Mouse (Mus musculus): ENCODE measurements around the gene Zfp786. TPM values are rescaled to one million over a fixed set of nuclear protein-coding genes. Genes with fewer than 3 reads are reported as not detected.

The Zfp786 gene
- total RNA-seq, 2 experiments from 2014 or later, result 1.5 to 2.7 TPM

- no peak for ATAC-seq (replicated peaks; ENCODE audit: poor library complexity)
These were observed 8.9 kb downstream of the Zfp786 start for GRCm38 (mm10) chr6:47821776-47822175.

DNA sequence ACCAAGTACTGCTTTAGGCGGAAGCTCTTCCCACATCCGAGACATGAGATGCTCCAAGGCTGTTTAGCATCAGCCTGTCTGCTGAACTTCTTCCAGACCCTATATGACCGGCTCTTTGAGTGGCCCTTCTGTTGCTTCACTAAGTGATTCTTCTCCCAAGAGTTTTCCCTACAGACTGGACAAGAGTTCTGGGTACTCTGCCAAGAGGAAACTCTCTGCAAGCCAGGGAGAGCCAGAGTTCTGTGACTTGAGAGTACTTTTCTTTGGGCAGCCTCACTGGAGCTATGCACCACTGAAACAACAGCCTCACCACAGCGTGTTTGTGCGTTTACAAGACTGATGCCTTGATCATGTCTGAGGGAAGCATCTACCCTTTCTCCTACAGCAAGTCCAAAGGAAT is 9.4 kb downstream of the Zfp786 start:
- ATAC-seq (replicated peaks; ENCODE audit: poor library complexity), result no peak

DNA sequence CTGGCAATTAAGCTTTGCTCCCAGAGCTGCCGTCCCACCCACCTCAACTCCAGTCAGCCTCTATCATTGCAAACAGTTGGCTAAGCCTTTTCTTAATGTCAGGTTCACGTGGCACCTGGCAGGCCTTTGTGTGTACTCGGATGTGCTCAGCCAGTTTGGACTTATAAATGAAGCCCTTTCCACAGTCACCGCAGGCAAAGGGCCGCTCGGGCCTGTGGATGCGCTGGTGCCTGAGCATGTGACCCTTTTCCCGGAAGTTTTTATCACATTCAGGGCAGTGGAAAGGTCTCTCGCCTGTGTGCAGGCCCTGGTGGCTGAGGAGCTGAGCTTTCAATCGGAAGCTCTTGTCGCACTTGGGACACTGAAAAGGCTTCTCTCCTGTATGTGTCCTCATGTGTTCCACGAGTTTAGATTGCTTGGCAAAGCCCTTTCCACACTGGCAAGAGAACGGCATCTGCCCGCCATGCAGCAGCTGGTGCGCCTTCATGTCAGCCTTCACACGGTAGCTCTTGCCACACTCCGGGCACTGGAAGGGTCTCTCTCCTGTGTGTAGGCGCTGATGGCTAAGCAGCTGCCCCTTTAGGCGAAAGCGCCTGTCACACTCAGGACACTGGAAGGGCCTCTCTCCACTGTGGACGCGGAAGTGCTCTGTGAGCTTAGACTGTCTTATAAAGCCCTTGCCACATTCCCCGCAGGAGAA is 10.9 kb downstream of the Zfp786 start:
- no peak for ATAC-seq (replicated peaks; ENCODE audit: poor library complexity)

DNA sequence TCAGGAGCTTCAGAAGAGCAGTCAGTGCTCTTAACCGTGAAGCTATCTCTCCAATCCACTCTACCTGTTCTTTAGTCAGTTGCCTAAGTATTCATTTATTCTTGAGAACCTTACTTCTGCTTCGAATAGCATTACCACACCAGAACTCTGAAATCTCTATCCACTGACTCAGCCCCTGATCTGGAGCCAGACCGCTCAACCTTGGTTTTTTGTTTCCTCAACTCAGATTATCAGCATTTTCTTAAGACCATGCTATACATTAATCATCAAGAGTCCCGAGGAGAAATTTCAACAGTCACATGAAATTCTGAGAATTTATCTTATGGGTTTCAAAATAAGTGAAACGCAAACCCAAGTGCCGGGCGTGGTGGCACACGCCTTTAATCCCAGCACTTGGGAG is 11.9 kb downstream of the Zfp786 start:
- no peak for ATAC-seq (replicated peaks; ENCODE audit: poor library complexity)

GRCm38 (mm10) chr6:47816151-47816550 is 14.5 kb downstream of the Zfp786 start:
- ATAC-seq (replicated peaks; ENCODE audit: poor library complexity), result no peak

GRCm38 (mm10) chr6:47813257-47813878 is 17.3 kb downstream of the Zfp786 start, which contains the start of gene Pdia4:
TSS of gene Pdia4 (minus strand) at chr6:47813430.
- ATAC-seq (replicated peaks; ENCODE audit: poor library complexity), result peak; percentile 90

DNA sequence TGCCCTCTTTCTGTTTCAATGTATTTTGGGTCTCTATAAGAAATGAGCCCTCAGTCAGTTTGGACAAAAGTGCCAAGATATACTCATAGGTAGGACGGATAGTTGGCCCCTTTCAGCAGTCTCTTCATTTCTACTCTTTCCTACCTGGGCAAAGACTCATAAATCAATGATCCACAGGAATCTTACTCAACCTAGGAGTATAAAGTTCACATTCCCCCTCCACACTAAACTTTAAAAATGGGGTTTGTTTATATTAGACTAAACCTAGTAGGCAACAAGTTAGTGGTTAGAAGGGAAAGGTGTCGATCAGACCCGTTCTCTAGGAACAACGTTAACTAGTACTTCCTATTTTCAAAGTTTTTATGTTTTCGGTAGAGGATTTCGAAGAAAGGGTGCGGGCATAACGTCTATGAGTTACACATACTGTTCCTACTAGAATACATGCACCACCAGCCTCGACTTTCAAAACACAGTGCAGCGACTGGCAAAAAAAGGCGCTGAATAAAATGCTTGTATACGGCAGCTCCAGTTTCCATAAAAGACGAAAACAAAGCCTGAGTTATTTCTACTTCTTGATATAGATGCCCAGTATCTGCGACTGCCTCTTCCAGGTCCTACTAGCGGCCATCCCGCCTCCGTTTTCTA is 18.3 kb downstream of the Zfp786 start:
- no peak for ATAC-seq (replicated peaks; ENCODE audit: poor library complexity)

- no peak for ATAC-seq (replicated peaks; ENCODE audit: poor library complexity)
These were observed 19.3 kb downstream of the Zfp786 start for GRCm38 (mm10) chr6:47811324-47811723.

- ATAC-seq (replicated peaks; ENCODE audit: poor library complexity), result no peak
These were observed 20.5 kb downstream of the Zfp786 start for GRCm38 (mm10) chr6:47810181-47810580.

DNA sequence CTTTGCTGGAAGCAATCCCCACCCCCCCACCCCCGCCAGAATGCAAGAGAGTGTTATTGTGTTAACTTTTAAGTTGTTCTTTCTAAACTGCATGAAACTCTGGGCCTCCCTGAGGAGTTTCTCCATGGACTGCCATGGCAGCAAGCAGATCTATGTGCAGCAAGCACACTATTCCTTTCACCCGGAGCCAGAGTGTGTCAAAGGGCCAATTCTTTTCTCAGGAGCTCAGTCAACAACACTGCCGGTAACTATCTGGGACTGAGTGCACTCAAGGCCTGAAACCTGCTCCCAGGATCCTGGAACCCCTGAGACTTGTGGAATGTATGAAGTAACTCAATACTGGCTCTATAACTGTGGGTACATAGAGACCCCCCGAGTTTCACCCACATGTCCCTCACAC is 21.6 kb downstream of the Zfp786 start:
- no peak for ATAC-seq (replicated peaks; ENCODE audit: poor library complexity)

GRCm38 (mm10) chr6:47808545-47808944 is 22.1 kb downstream of the Zfp786 start:
- no peak for ATAC-seq (replicated peaks; ENCODE audit: poor library complexity)

DNA sequence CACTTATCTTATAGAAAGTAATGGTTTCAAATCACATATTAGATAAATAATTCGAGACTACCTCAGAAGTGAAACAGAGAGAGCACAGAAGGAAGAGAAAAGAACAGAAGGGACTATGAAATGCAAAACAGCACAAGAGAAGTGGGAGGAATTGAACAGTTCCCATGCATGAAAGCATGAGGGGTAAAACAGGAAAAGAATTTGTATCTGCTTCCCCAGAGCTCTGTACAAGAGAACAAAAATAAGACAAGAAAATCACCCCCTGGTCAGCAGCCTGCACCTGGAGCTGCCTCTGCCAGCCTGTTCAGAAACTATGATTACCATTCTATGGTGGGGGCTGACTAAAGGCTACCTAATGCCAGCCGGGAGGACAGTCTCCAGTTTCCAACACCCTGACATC is 23.2 kb downstream of the Zfp786 start:
- ATAC-seq (replicated peaks; ENCODE audit: poor library complexity), result no peak

- no peak for ATAC-seq (replicated peaks; ENCODE audit: poor library complexity)
These were observed 25.1 kb downstream of the Zfp786 start for GRCm38 (mm10) chr6:47805520-47805919.

- ATAC-seq (replicated peaks; ENCODE audit: poor library complexity), result peak; percentile 96
These were observed 31.6 kb downstream of the Zfp786 start for GRCm38 (mm10) chr6:47799079-47799478.

DNA sequence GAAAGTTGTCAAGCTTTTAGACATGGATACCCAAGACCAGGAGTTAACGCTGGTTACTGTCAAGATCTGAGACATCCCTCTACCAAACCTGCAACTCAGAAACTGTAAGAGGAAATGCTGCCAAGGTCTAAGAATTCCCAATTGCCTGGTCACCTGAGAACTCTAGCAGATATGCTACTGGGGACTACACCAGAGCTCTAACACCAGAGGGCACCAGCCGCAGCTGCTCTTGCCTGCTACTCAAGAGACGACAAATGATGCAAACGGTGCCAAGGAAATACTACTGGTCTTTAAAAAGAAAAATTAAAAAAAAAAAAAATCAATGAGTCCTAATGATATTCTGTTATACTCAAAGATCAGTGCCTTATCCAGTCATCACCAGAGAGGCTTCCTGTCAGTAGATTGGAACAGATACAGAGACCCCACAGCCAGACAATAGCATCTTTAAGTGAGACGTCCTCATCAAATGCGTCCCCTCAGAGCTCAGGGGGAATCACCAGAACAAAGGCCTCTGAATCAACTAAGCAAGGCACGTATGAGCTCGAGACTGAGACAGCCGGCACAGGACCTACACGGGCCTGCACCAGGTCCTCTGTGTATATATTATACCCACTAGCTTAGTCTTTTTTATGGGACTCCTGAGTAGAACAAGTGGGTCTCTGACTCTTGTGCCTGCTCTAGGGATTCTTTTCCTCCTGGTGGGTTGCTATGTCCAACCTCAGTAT is 36.4 kb downstream of the Zfp786 start:
- ATAC-seq (replicated peaks; ENCODE audit: poor library complexity), result peak; percentile 54; the same call in 1 of the 2 replicates

GRCm38 (mm10) chr6:47793284-47793683 is 37.4 kb downstream of the Zfp786 start:
- no peak for ATAC-seq (replicated peaks; ENCODE audit: poor library complexity)

DNA sequence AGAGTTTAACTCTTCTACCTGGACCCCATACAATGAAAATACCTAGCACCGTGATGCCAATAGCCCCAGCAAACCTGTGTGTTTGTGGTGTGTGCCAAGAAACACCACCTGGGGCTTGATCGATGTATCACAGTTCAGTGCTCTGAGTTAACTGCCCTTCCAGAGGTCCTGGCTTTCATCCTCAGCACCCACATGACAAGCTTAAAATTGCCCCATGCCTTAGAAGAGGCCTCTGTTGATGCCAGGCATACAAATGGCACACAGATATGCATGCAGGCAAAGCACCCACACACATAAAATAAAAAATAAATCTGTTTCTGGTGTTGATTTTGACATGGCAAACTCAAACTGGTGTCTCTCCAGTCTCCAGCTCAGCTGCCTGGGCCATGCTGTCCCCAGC is 38.1 kb downstream of the Zfp786 start:
- ATAC-seq (replicated peaks; ENCODE audit: poor library complexity), result no peak

DNA sequence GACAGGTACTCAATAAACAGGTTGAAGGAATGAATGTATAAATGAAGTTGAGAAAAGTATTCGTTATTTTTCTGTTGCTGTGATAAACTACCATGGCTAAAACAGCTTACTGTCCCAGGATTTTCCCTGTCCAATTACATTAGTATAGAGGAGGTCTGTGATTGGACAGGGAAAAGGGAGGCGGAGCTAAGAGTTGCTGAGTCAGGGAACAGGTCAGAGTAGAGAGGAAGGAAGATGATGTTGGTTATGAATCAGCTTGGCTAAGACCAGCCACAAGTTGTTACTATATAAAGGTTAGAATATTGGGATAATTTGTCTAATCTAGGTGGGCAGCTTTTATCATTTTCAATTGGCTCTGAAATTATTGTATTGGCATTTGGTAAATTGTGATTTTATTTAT is 39.9 kb downstream of the Zfp786 start:
- ATAC-seq (replicated peaks; ENCODE audit: poor library complexity), result peak; percentile 43; the same call in 1 of the 2 replicates

DNA sequence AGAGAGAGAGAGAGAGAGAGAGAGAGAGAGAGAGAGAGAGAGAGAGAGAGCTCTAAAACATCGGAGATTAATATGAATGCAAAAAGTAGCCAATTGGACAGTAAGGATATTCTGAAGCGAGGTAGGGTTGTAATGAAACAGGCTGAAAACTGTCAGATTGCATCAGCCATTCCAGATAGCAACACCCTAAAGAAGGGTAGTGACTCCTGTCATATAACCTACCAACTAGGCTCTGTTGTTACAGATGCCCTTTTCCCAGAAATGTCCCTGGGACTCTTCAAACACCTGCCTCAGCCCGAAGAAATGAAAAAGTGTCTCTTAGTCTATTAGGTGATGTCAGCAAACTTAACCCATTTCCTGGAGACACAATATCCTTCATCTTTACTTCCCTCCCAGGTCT is 41.8 kb downstream of the Zfp786 start:
- ATAC-seq (replicated peaks; ENCODE audit: poor library complexity), result no peak

DNA sequence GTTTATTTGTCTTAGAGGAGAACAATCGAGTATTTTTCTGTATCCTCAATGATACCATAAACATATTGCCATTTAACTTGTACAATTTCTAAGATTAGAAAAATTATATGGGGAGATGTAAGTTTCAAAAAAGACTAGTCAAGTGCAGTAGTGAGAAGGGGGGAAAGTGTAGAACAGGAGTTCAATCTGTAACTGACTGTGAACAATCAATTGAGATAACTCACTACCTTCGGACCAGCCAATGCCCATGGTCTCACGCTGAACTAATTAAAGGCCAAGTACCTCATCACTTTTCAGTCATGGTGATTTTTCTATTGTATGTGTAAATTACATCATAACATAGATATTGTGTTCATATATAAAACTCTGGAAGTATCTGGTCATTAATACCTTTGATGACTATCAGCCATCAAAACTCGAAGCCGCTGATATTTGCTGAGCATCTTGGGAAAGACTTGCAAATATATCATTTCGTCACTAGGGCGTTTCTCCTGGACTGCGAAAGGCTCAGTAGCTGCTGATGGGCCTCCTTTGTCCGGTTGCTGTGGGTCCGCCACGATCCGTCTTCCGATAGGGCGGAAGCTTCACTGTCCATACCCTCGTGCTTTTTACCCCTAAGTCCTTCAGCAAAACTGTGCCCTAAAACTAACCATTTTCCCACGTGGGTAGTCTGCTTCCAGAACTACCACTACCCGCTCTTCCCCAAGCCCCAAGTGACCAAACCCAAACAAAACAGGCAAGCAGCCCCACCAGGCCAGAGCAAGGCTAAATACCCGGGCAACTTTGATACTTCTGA is 42.5 kb downstream of the Zfp786 start:
- peak; percentile 91 for ATAC-seq (replicated peaks; ENCODE audit: poor library complexity)

Data from megakaryocyte progenitor cell, adult 5-6 weeks (primary cell).